In the genomic region with DNA sequence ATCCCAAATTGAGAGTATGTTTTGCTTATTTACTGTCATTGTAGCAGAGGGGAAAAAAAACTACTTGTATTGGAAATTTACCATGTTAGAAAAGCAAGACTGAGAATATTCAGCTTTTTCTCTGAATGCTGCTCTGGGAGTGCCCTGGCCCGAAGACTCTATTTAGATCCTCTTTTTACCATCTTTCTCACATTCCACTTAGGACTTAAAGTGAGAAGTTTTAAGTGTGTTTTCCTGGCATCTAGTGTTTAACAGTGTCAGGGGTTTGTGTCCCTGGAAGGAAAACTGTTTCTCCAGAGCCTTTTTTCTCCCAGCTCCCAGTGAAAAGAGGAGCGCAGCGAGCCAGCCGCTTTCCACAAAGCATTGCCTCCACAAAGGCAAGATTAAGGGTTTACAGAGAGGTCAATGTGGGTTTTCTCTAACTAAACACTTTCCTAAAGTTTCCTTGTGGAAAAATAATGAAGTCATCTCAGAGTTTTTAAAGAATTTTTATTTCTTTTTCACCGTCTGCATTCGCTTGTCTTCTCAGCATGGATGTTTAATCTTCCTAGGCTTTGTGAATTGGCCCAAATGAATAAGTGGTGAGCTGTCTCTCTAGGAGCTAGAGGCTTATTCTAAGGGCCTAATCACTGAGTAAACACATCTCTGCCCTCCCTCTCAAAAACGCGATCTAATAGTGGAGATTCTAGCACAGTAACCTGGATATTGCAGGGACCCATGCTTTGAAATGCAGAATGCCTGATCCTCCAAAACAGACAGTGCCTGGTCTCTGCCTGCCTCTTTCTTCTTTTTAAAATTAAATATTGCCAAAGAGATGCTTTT, we compare ENCODE assay signal across 17 mouse cellular contexts.
DNase-seq lines count a peak whose midpoint lies in the region; ATAC-seq and TF ChIP-seq lines count a peak whose summit lies in the region.
"Had no signal": no experiment of that assay in that cellular context is flagged by ENCODE, and none has a peak within 500 bp of the region (broad histone marks: within the 10 kb centered on the region; RNA-seq: fewer than 3 reads in every experiment).

No protein-coding gene starts in this region.

- no peak overlapping the region for H3K9ac ChIP-seq in forebrain, postnatal 0 days
- H3K9ac ChIP-seq in heart, postnatal 0 days (replicated peaks; ENCODE audit: low read depth, low read length): no peak overlapping the region
- H3K9ac ChIP-seq in midbrain, embryonic 13.5 days (replicated peaks): no peak overlapping the region
- H3K9ac ChIP-seq: embryonic facial prominence, embryonic 13.5 days; limb, embryonic 13.5 days had no signal

- H3K36me3 ChIP-seq in forebrain, embryonic 10.5 days (replicated peaks): no peaks in the 10 kb centered on the region
- no peaks in the 10 kb centered on the region for H3K36me3 ChIP-seq in forebrain, postnatal 0 days (ENCODE audit: insufficient read depth)
- no peaks in the 10 kb centered on the region for H3K36me3 ChIP-seq in heart, postnatal 0 days (replicated peaks; ENCODE audit: control insufficient read depth, insufficient read depth, low read length)
- H3K36me3 ChIP-seq in midbrain, embryonic 13.5 days: no peaks in the 10 kb centered on the region
- H3K36me3 ChIP-seq: embryonic facial prominence, embryonic 13.5 days had no signal

- peaks cover 68% of the 10 kb centered on the region for H3K4me1 ChIP-seq in forebrain, embryonic 10.5 days
- H3K4me1 ChIP-seq in forebrain, postnatal 0 days (ENCODE audit: insufficient read depth): no peaks in the 10 kb centered on the region
- 0 out of 2 replicates have a peak, but pooled peaks cover 6% of the 10 kb centered on the region for H3K4me1 ChIP-seq in heart, postnatal 0 days (ENCODE audit: control insufficient read depth, insufficient read depth)
- H3K4me1 ChIP-seq in midbrain, embryonic 13.5 days (replicated peaks): peaks cover 16% of the 10 kb centered on the region

- peaks cover 44% of the 10 kb centered on the region for H3K27me3 ChIP-seq in forebrain, embryonic 10.5 days (ENCODE audit: poor library complexity, severe bottlenecking)
- no peaks in the 10 kb centered on the region for H3K27me3 ChIP-seq in forebrain, postnatal 0 days (ENCODE audit: insufficient read depth, low read length)
- H3K27me3 ChIP-seq in heart, postnatal 0 days (ENCODE audit: control insufficient read depth, insufficient read depth, low read length): no peaks in the 10 kb centered on the region
- H3K27me3 ChIP-seq in midbrain, embryonic 13.5 days: peaks cover 14% of the 10 kb centered on the region
- H3K27me3 ChIP-seq: CH12.LX; embryonic facial prominence, embryonic 13.5 days; limb, embryonic 13.5 days had no signal

- peak overlapping the region; percentile 77 for H3K27ac ChIP-seq in forebrain, embryonic 10.5 days
- no peak overlapping the region for H3K27ac ChIP-seq in forebrain, postnatal 0 days (ENCODE audit: low read depth, low read length)
- 0 out of 2 replicates have a peak overlapping the region, but pooled peaks have one; percentile 20 for H3K27ac ChIP-seq in heart, postnatal 0 days (ENCODE audit: low read depth)
- no peak overlapping the region for H3K27ac ChIP-seq in midbrain, embryonic 13.5 days
- H3K27ac ChIP-seq: embryonic facial prominence, embryonic 13.5 days; limb, embryonic 13.5 days had no signal

- WGBS in forebrain, embryonic 10.5 days: 10% methylated on average over 8 of the region's 8 CpGs
- 22% methylated on average over 8 of the region's 8 CpGs for WGBS in forebrain, postnatal 0 days
- 62% methylated on average over 8 of the region's 8 CpGs for WGBS in heart, postnatal 0 days
- WGBS in midbrain, embryonic 13.5 days: 5% methylated on average over 8 of the region's 8 CpGs

- no peak overlapping the region for H3K4me2 ChIP-seq in forebrain, postnatal 0 days (ENCODE audit: low read depth)
- H3K4me2 ChIP-seq in heart, postnatal 0 days (ENCODE audit: low read depth, low read length): no peak overlapping the region
- no peak overlapping the region for H3K4me2 ChIP-seq in midbrain, embryonic 13.5 days (replicated peaks)
- H3K4me2 ChIP-seq: embryonic facial prominence, embryonic 13.5 days; limb, embryonic 13.5 days had no signal

- no peak for TF ChIP-seq CTCF in forebrain, postnatal 0 days (IDR thresholded peaks at IDR 0.05; ENCODE audit: low read depth)
- TF ChIP-seq CTCF in heart, postnatal 0 days (IDR thresholded peaks at IDR 0.05; ENCODE audit: low read depth): no peak

- peak overlapping the region; percentile 20; the same call in 1 of the 2 replicates for H3K4me3 ChIP-seq in forebrain, embryonic 10.5 days
- no peak overlapping the region for H3K4me3 ChIP-seq in forebrain, postnatal 0 days (ENCODE audit: low read depth, low read length)
- H3K4me3 ChIP-seq in heart, postnatal 0 days (ENCODE audit: low read depth, low read length): no peak overlapping the region
- H3K4me3 ChIP-seq in midbrain, embryonic 13.5 days (replicated peaks): no peak overlapping the region
- H3K4me3 ChIP-seq: embryonic facial prominence, embryonic 13.5 days; limb, embryonic 13.5 days had no signal

- no peaks in the 10 kb centered on the region for H3K9me3 ChIP-seq in forebrain, embryonic 10.5 days
- no peaks in the 10 kb centered on the region for H3K9me3 ChIP-seq in forebrain, postnatal 0 days (ENCODE audit: low read length)
- H3K9me3 ChIP-seq in heart, postnatal 0 days (replicated peaks; ENCODE audit: control insufficient read depth, low read length): no peaks in the 10 kb centered on the region
- no peaks in the 10 kb centered on the region for H3K9me3 ChIP-seq in midbrain, embryonic 13.5 days
- H3K9me3 ChIP-seq: embryonic facial prominence, embryonic 13.5 days; limb, embryonic 13.5 days had no signal

- no peak for ATAC-seq in forebrain, postnatal 0 days
- ATAC-seq in heart, postnatal 0 days (ENCODE audit: insufficient read depth, low read depth): no peak
- peak; percentile 56; the same call in 1 of the 2 replicates for ATAC-seq in midbrain, embryonic 13.5 days

- no peak for TF ChIP-seq EP300 in heart, postnatal 0 days (IDR thresholded peaks at IDR 0.05; ENCODE audit: low read depth)

- peak; percentile 21 for DNase-seq in forebrain, embryonic 10.5 days (ENCODE audit: extremely low spot score, low spot score)
- DNase-seq in forebrain, postnatal 0 days: no peak
- DNase-seq in heart, postnatal 0 days (ENCODE audit: low spot score): no peak
- no peak for DNase-seq in heart, adult 8-10 months (ENCODE audit: low spot score)
- DNase-seq in embryo, embryonic 10.5 days (ENCODE audit: low spot score): peak; percentile 43
- no peak for DNase-seq in thymus, postnatal 10 days (ENCODE audit: low spot score in 2 of 2)
- no peak for DNase-seq in testis, postnatal 14 days (ENCODE audit: low spot score)
- DNase-seq: adrenal gland, postnatal 25 days; cerebellum, postnatal 10 days; heart, postnatal 4 days; kidney, adult 8-10 months; lung, postnatal 14 days; right cerebral cortex, postnatal 4 days had no signal

Comparison
In these comparisons a context has a peak if more than half of its experiments do, and no peak if none do; other contexts are left out.
1. DNase-seq: peak in forebrain, embryonic 10.5 days (single experiment) and embryo, embryonic 10.5 days (single experiment); none in forebrain, postnatal 0 days (single experiment), heart, postnatal 0 days (single experiment), heart, adult 8-10 months (single experiment), thymus, postnatal 10 days (0 of 2) and testis, postnatal 14 days (single experiment).
2. H3K27ac ChIP-seq: peak in forebrain, embryonic 10.5 days (single experiment) and heart, postnatal 0 days (single experiment); none in forebrain, postnatal 0 days (single experiment) and midbrain, embryonic 13.5 days (single experiment).